Mouse (Mus musculus) midbrain, embryonic 14.5 days (tissue): ENCODE results near the gene Bscl2. TPM values are rescaled to one million over a fixed set of nuclear protein-coding genes. Genes with fewer than 3 reads are reported as not detected.
"Not testable (repeated sequence)": the region's sequence is repeated elsewhere in the genome, so short reads cannot be mapped to it uniquely, and the experiment has no call there.

Experiments
- ATAC-seq: fragments of 200-750 bp; cut with Nextera tagmentation; 2 replicates; pipeline ENCODE4 v1.8.0; 2017; ENCODE audit warnings: moderate number of reproducible peaks, moderate library complexity; ENCODE audit not compliant: low FRiP score, low TSS enrichment
- DNase-seq: peaks from one replicate; pipeline ENCODE4 v3.0.0-alpha.2; 2015
- H3K27ac ChIP-seq: fragments of 300-500 bp; sonication (generic); replicated peaks from 2 replicates; pipeline ENCODE4 v1.5.1; 2014; ENCODE audit warnings: mild to moderate bottlenecking, low read depth, low read length, moderate library complexity
- H3K27me3 ChIP-seq: fragments of 300-500 bp; sonication (generic); 2 replicates; pipeline ENCODE4 v1.6.1; 2014; ENCODE audit warnings: low read length, control low read depth, mixed read lengths; ENCODE audit not compliant: control insufficient read depth, insufficient read depth
- H3K36me3 ChIP-seq: fragments of 300-500 bp; sonication (generic); 2 replicates; pipeline ENCODE4 v1.6.1; 2014; ENCODE audit warnings: low read length, control low read depth; ENCODE audit not compliant: control insufficient read depth, insufficient read depth
- H3K4me1 ChIP-seq: fragments of 300-500 bp; sonication (generic); 2 replicates; pipeline ENCODE4 v1.6.1; 2014; ENCODE audit warnings: mild to moderate bottlenecking, antibody characterized with exemption, low read length, control low read depth; ENCODE audit not compliant: control insufficient read depth, insufficient read depth
- H3K4me2 ChIP-seq: fragments of 300-500 bp; sonication (generic); 2 replicates; pipeline ENCODE4 v1.6.1; 2014; ENCODE audit warnings: mild to moderate bottlenecking, low read length, moderate library complexity
- H3K4me3 ChIP-seq: fragments of 300-500 bp; sonication (generic); replicated peaks from 2 replicates; pipeline ENCODE4 v1.5.1; 2014; ENCODE audit warnings: low read depth, low read length
- H3K9ac ChIP-seq: fragments of 300-500 bp; sonication (generic); replicated peaks from 2 replicates; pipeline ENCODE4 v1.6.1; 2014; ENCODE audit warnings: mild to moderate bottlenecking, low read length, moderate library complexity
- H3K9me3 ChIP-seq: fragments of 300-500 bp; sonication (generic); 2 replicates; pipeline ENCODE4 v1.6.1; 2016; ENCODE audit warnings: low read length, control low read depth, mixed read lengths; ENCODE audit not compliant: control insufficient read depth
- WGBS: fragments of 180-500 bp; shearing (Covaris S2); extraction: QIAGEN DNeasy Blood & Tissue Kit; methylation state at CpG from one replicate; pipeline ENCODE4 v1.1.7; 2014; 5-methylcytosine and 5-hydroxymethylcytosine counted together
- polyA plus RNA-seq: library from polyadenylated mRNA; unstranded; fragments of >200 nt; fragmentation: Nextera tagmentation; extraction: Ambion mirVana; gene quantifications from 2 replicates; pipeline ENCODE4 v1.2.1, GENCODE M21; 2014

The Bscl2 gene
- polyA plus RNA-seq, 1 experiment from 2014 or later, result 78.2 TPM

DNA sequence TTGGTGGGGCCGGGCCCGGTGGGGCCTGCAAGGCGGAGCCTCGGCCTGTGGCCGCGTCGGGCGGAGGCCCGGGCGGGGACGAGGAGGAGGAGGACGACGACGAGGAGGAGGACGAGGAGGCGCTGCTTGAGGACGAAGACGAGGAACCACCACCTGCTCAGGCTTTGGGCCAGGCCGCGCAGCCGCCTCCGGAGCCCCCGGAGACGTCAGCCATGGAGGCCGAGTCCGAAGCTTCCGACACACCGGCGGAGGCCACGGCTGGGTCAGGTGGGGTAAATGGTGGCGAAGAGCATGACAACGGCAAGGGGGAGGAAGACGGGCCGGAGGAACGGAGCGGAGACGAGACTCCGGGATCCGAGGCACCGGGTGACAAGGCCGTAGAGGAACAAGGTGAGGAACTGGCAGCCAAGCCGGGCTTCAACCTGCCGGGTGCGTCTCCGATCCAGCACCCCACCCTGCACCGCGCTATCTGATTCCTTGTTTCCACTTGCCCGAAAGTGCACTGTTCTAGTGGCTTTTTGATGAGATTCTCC lies 16.8 kb upstream of the Bscl2 start:
- ATAC-seq, result peak; percentile 15

DNA sequence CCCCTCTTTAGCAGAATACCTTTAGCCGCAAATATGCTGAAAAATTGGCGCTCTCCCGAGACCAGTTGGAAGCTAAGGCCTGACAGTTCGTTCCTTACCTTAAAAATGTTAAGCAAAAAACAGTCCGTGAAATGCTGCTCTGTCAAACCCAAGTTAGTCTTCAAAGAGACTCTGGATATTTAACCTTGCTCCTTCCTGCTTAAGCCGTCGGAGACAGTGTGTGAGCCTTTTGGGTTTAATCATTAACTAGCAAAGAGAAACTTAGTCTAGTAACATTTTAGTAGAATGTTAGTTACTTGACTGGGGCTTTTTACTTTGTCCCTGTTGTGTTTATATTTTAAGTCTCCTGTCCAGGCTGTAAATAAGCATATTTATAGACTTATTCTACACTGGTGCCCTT lies 16.1 kb upstream of the Bscl2 start:
- no peaks in the 10 kb centered on the region for H3K27me3 ChIP-seq
- H3K4me3 ChIP-seq, result peak overlapping the region; percentile 98
- peaks cover 37% of the 10 kb centered on the region for H3K4me1 ChIP-seq
- DNase-seq (no peak), ATAC-seq (no peak)
- H3K9me3 ChIP-seq, result no peaks in the 10 kb centered on the region
- peaks cover 43% of the 10 kb centered on the region for H3K36me3 ChIP-seq
- peak overlapping the region; percentile 92 for H3K9ac ChIP-seq
- no peak overlapping the region for H3K27ac ChIP-seq
- H3K4me2 ChIP-seq, result peak overlapping the region; percentile 79
- 2% methylated on average over 7 of the region's 7 CpGs for WGBS

More for the DNA sequence above, 16.8 kb upstream of the Bscl2 start:
- peak overlapping the region; percentile 79 for H3K4me2 ChIP-seq
- no peak for DNase-seq
- H3K9me3 ChIP-seq, result no peaks in the 10 kb centered on the region
- H3K27ac ChIP-seq, result peak overlapping the region; percentile 94
- peak overlapping the region; percentile 92 for H3K9ac ChIP-seq
- no peaks in the 10 kb centered on the region for H3K27me3 ChIP-seq
- H3K4me1 ChIP-seq, result peaks cover 37% of the 10 kb centered on the region
- peaks cover 41% of the 10 kb centered on the region for H3K36me3 ChIP-seq
- peak overlapping the region; percentile 98 for H3K4me3 ChIP-seq
- WGBS, result under 1% methylated on average over 48 of the region's 48 CpGs

DNA sequence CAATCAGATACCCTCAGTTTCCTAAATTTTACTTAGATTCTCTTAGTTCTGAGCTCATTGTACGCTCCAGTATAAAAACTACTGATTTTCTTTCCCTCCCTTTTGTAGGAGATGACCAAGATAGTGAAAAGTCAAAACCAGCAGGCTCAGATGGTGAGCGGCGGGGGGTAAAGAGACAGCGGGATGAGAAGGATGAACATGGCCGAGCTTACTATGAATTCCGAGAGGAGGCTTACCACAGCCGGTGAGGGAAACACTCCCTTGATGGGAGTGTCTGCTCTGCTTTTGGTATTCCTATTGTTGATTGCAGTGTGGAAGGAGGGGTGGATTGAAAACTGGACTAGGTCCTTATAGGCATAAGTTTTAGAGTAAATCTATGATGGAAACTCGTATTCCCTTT lies 14.6 kb upstream of the Bscl2 start:
- Histone ChIP-seq H3K9me3 (no peaks in the 10 kb centered on the region), H3K9ac (peak overlapping the region; percentile 92; the same call in 1 of the 2 replicates), H3K4me1 (peaks cover 24% of the 10 kb centered on the region), H3K27me3 (no peaks in the 10 kb centered on the region), H3K27ac (no peak overlapping the region), H3K36me3 (peaks cover 50% of the 10 kb centered on the region), H3K4me3 (peak overlapping the region; percentile 98), H3K4me2 (peak overlapping the region; percentile 79)
- DNase-seq, result no peak
- WGBS, result 55% methylated on average over 8 of the region's 8 CpGs
- no peak for ATAC-seq

DNA sequence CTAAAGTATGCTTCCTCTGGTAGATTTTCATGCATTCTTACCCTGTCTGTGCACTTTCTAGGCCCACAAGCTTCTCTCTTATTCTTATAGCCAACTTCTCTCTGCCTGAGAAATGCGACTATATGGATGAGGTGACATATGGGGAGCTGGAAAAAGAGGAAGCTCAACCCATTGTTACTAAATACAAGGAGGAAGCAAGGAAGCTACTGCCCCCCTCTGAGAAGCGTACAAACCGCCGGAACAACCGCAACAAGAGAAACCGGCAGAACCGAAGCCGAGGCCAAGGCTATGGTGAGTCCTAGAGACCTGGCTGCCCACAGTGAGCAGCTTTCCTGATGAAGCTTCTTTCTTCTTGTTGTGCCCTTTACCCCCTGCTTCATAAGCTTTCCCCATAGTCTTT lies 7.6 kb upstream of the Bscl2 start, which contains the start of gene AC129217.1:
Gene AC129217.1 (plus strand): TSS at position 114 of the 400 bp plus-strand sequence.
- H3K4me2 ChIP-seq, result no peak within 1 kb of the TSS
- no peaks in the 10 kb centered on the region for H3K4me1 ChIP-seq
- 86% methylated on average over 8 of the region's 8 CpGs for WGBS
- H3K36me3 ChIP-seq, result peaks cover 97% of the 10 kb centered on the region
- no peak within 1 kb of the TSS for H3K27ac ChIP-seq
- DNase-seq (no peak), ATAC-seq (no peak)
- H3K27me3 ChIP-seq, result no peaks in the 10 kb centered on the region
- no peaks in the 10 kb centered on the region for H3K9me3 ChIP-seq
- no peak within 1 kb of the TSS for H3K4me3 ChIP-seq
- H3K9ac ChIP-seq, result no peak within 1 kb of the TSS

DNA sequence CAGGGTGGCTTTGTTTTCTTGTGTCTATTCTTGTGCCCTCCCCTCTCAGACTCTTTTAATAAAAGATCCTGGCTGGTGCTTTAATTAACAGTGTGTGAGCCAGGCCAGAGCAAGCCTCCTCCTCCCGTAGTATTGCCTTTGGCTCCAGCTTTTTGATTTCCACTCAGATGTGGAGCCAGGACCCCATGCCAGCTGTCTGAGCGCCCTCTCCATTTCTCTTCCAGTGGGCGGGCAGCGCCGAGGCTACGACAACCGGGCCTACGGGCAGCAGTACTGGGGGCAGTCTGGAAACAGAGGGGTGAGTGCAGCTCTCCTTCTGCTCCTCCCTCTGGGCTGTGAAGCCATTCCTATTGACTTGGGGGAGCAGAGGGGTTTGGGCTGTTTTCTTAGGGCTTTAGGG lies 6.6 kb upstream of the Bscl2 start:
- Histone ChIP-seq H3K27me3 (no peaks in the 10 kb centered on the region), H3K36me3 (peaks cover 99% of the 10 kb centered on the region), H3K9me3 (no peaks in the 10 kb centered on the region), H3K4me1 (no peaks in the 10 kb centered on the region), H3K9ac (no peak overlapping the region), H3K27ac (no peak overlapping the region), H3K4me3 (no peak overlapping the region), H3K4me2 (no peak overlapping the region)
- whole genome bisulfite sequencing, result 95% methylated on average over 8 of the region's 8 CpGs
- ATAC-seq (no peak), DNase-seq (no peak)

DNA sequence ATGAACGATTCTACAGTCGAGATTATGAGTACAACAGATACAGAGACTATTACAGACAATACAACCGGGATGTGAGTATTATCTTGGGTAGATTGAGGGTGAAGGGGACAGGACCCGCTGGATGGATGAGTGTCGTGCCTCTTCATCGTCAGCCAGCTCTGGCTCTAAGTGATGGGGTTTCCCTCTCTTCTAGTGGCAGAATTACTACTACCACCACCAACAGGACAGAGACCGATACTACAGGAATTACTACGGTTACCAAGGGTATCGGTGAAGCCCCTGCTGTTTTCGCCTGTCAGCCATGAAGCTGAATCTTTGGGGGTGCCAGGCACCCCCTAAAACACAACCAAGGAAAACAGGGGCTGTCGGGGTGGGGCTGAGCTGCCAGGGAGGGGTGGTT lies 6.0 kb upstream of the Bscl2 start:
- no peak overlapping the region for H3K4me3 ChIP-seq
- no peaks in the 10 kb centered on the region for H3K9me3 ChIP-seq
- H3K36me3 ChIP-seq, result peaks cover 97% of the 10 kb centered on the region
- WGBS, result 82% methylated on average over 11 of the region's 11 CpGs
- H3K4me2 ChIP-seq, result no peak overlapping the region
- peak; percentile 24 for DNase-seq
- H3K4me1 ChIP-seq, result peaks cover 2% of the 10 kb centered on the region; the same call in 1 of the 2 replicates
- no peak overlapping the region for H3K9ac ChIP-seq
- ATAC-seq, result no peak
- H3K27ac ChIP-seq, result no peak overlapping the region
- no peaks in the 10 kb centered on the region for H3K27me3 ChIP-seq

DNA sequence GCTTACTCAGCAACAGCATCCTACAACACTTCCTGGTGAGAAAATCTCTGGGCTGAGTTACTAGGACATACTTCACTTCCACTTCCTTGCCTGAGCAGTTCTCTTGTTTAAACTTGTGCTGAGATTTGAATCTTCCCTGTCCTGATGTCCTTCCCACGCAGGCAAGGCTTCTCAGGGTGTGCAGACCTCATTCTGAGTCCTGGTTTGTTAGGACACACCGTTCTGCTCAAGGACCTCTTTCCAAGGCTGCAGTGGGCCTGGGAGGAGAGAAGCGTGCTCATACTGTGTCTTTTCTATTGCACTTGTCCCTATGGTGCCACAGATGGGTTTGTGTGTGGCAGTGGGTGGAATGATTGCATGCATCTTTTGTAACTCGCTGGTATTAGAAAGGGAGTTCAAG lies 4.3 kb upstream of the Bscl2 start:
- Histone ChIP-seq H3K4me3 (no peak overlapping the region), H3K9me3 (no peaks in the 10 kb centered on the region), H3K36me3 (peaks cover 80% of the 10 kb centered on the region), H3K4me1 (peaks cover 7% of the 10 kb centered on the region; the same call in 1 of the 2 replicates), H3K9ac (no peak overlapping the region), H3K27me3 (no peaks in the 10 kb centered on the region), H3K4me2 (no peak overlapping the region), H3K27ac (no peak overlapping the region)
- WGBS, result 93% methylated on average over 4 of the region's 4 CpGs
- ATAC-seq (no peak), DNase-seq (no peak)

DNA sequence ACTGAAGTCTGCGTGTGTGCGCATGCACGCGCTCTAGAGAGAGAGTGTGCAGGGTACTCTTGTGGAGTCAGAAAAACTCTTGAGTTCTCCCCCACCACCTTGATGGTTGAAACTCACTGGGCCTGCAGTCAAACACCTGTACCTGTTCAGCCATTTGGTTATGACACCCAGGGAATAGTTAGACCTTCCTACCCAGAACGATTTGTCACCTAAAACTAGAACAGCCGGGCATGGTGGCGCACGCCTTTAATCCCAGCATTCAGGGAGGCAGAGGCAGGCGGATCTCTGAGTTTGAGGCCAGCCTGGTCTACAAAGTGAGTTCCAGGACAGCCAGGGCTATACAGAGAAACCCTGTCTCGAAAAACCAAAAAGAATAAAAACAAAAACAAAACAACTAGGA lies 940 bp upstream of the Bscl2 start:
- not testable (repeated sequence) for DNase-seq, H3K9ac ChIP-seq, H3K9me3 ChIP-seq, H3K4me3 ChIP-seq, H3K27me3 ChIP-seq, ATAC-seq
- peak overlapping the region; percentile 81 for H3K4me2 ChIP-seq
- peak overlapping the region; percentile 99 for H3K27ac ChIP-seq
- H3K36me3 ChIP-seq, result peaks cover 50% of the 10 kb centered on the region
- H3K4me1 ChIP-seq, result peaks cover 25% of the 10 kb centered on the region
- 95% methylated on average over 10 of the region's 10 CpGs for WGBS

DNA sequence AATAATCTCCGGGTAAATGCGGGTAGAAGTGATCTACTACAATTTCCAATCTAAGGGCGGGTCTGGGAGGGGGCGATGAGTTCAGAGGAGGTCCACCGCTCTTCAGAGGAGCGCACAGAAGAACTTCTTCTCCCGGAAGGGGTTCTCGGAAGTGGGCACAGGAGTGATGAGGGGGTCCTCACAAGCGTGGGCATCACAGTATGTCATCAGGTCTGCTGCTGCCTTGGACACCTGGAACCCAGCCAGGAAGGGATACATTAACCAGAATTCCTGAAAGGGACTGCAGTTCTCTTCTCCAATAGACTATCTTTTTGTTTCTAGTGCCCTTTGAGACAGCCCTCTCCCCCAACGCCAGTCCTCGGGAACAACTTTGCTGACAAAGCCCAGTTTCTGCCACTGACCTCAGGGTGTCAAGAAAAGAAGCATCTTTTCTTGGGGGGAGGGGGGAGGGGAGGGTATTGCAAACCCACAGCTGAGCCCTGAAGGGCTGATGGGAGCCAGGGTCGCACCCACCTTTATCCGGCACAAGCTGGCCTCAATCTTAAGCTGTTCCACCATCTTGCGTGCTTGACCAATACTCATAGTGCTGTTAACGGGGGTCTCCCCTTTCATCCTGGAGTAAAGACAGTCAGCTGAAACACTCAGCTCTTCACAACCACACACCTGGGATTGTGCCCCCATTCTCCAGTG lies 919 bp downstream of the Bscl2 start:
- H3K27ac ChIP-seq, result peak overlapping the region; percentile 99
- H3K9ac ChIP-seq, result peak overlapping the region; percentile 86
- peaks cover 25% of the 10 kb centered on the region for H3K4me1 ChIP-seq
- DNase-seq (peak; percentile 65), ATAC-seq (no peak)
- peak overlapping the region; percentile 68 for H3K4me3 ChIP-seq
- peaks cover 41% of the 10 kb centered on the region for H3K36me3 ChIP-seq
- WGBS, result 6% methylated on average over 15 of the region's 15 CpGs
- H3K27me3 ChIP-seq, result no peaks in the 10 kb centered on the region
- H3K9me3 ChIP-seq, result no peaks in the 10 kb centered on the region
- peak overlapping the region; percentile 81 for H3K4me2 ChIP-seq
